Mouse (Mus musculus) T-helper 2 cell (primary cell): Measurements from ENCODE around the gene Sertad1.

ENCODE experiments used
- in situ Hi-C: fragments of 300-600 bp; cut with MboI, MseI; formaldehyde crosslinking; loops from one replicate; pipeline ENCODE4 v1.15.1; 2025; ENCODE audit warnings: high pct_unique_total_duplicates

The Sertad1 gene

GRCm38 (mm10) chr7:27486770-27487697 is at the start of gene Sertad1:
Gene Sertad1 (plus strand): TSS chr7:27486910.
- in situ Hi-C loops, result no loop called here

GRCm38 (mm10) chr7:27437544-27437943 is 49.2 kb upstream of the Sertad1 start:
- in situ Hi-C loops, result no loop called here

GRCm38 (mm10) chr7:27440014-27440413 is 46.7 kb upstream of the Sertad1 start:
- in situ Hi-C loops, result no loop called here

GRCm38 (mm10) chr7:27446051-27446450 is 40.7 kb upstream of the Sertad1 start:
- in situ Hi-C loops, result loop anchor here (5.0 kb wide), 1 partner anchor 106 kb away; the partner anchor contains the start of genes 2310022A10Rik and Pld3

- in situ Hi-C loops, result loop anchor here (5.0 kb wide), 1 partner anchor 106 kb away; the partner anchor contains the start of genes 2310022A10Rik and Pld3
Observed at GRCm38 (mm10) chr7:27446521-27447418, 39.9 kb upstream of the Sertad1 start.

- in situ Hi-C loops, result loop anchor here (5.0 kb wide), 1 partner anchor 105 kb away; the partner anchor contains the start of genes 2310022A10Rik and Pld3
Observed at GRCm38 (mm10) chr7:27447419-27448286, 39.1 kb upstream of the Sertad1 start, which contains the start of the genes Sptbn4 and Blvrb. Gene Sptbn4 (minus strand): TSS chr7:27447686. Gene Blvrb (plus strand): TSS chr7:27447978.

GRCm38 (mm10) chr7:27448421-27449206 is 38.1 kb upstream of the Sertad1 start:
- in situ Hi-C loops, result loop anchor here (5.0 kb wide), 1 partner anchor 104 kb away; the partner anchor contains the start of genes 2310022A10Rik and Pld3

- in situ Hi-C loops, result loop anchor here (5.0 kb wide), 1 partner anchor 103 kb away; the partner anchor contains the start of genes 2310022A10Rik and Pld3
Observed at GRCm38 (mm10) chr7:27449256-27449862, 37.4 kb upstream of the Sertad1 start.

- in situ Hi-C loops, result no loop called here
Observed at GRCm38 (mm10) chr7:27451359-27451758, 35.4 kb upstream of the Sertad1 start.

GRCm38 (mm10) chr7:27452206-27452770 is 34.4 kb upstream of the Sertad1 start:
- in situ Hi-C loops, result no loop called here

GRCm38 (mm10) chr7:27454461-27455121 is 32.1 kb upstream of the Sertad1 start:
- in situ Hi-C loops, result no loop called here

GRCm38 (mm10) chr7:27455273-27455672 is 31.4 kb upstream of the Sertad1 start:
- in situ Hi-C loops, result no loop called here

GRCm38 (mm10) chr7:27458614-27459013 is 28.1 kb upstream of the Sertad1 start:
- in situ Hi-C loops, result no loop called here

- in situ Hi-C loops, result no loop called here
Observed at GRCm38 (mm10) chr7:27459640-27460039, 27.1 kb upstream of the Sertad1 start.

- in situ Hi-C loops, result no loop called here
Observed at GRCm38 (mm10) chr7:27460477-27460876, 26.2 kb upstream of the Sertad1 start.

GRCm38 (mm10) chr7:27467648-27468047 is 19.1 kb upstream of the Sertad1 start:
- in situ Hi-C loops, result no loop called here

- in situ Hi-C loops, result loop anchor here (10.0 kb wide), 2 partner anchors 843 to 1717 kb away; partner anchors contain the start of genes Hnrnpul1 and Timm50
Observed at GRCm38 (mm10) chr7:27471390-27472120, 15.2 kb upstream of the Sertad1 start.
